Mouse (Mus musculus) frontal cortex, adult 2 months (tissue): ENCODE measurements at regions not wholly inside any gene's neighbourhood (a gene's known extent, or its start where the extent isn't known, plus 50 kb on each side); places are given as distances from the start of the nearest gene placed in this dataset.
A peak's percentile ranks its signal among the peaks of the same experiment; 100 is the strongest.

Experiments
- DNase-seq, 2 experiments: peaks; one replicate each; pipeline ENCODE4 v3.0.0; 2022; ENCODE audit warnings: low spot score in 1 of 2; ENCODE audit errors: extremely low spot score in 1 of 2

DNA sequence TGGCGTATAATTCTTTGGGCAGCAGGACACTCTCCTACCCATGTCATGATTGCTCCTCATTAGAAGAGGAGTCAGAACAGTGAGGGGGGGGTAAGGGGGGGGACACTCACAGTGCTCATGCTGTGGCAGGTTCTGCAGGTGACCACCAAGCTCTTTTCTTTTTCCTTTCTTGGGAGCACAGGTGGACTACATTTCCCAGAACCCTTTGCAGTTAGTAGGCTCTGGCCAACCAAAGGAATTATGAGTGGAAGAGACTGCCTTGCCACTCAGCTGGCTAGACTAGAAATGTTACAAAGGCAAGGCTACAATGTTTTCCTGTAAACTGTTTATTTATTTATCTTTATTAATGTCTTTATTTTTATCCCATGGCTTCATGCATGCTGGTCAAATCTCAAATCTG is 53.6 kb upstream of the Ifnlr1 start:
- no peak for DNase-seq

DNA sequence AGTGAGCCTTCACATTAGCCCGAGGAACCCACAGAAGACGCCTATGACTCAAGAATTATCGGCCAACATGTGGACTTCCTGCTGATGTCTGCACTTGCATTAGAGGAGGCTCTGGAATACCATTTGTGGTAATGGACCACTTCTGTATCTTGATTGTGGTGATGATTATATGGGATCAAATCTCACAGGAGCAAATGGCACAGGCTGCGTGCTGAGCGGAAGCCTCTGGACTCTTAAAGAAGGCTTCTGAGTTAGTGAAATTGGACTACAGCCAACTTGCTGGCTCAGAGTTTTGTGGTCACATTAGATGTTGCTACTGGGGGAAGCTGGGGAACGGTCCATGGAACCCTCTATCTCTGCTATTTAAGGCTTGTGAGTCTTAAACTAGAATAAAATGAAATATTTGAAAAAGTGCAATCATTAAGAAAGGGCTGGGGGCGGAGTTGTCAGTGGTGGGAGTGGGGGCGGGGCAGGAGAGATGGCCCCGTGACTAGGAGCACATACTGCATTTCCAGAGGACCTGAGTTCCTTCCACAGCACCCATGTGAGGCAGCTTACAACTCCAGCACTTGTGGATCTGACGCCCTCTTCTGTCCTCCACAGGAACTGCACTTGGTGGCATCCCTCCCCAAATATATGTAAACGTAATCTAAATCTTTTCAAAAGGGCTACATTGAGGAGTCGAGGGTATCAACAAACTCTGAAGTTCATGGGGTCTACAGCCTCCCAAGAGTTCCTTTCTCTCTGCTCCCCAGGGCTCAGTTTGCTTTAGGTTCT is 56.1 kb upstream of the Ifnlr1 start:
- no peak for DNase-seq

DNA sequence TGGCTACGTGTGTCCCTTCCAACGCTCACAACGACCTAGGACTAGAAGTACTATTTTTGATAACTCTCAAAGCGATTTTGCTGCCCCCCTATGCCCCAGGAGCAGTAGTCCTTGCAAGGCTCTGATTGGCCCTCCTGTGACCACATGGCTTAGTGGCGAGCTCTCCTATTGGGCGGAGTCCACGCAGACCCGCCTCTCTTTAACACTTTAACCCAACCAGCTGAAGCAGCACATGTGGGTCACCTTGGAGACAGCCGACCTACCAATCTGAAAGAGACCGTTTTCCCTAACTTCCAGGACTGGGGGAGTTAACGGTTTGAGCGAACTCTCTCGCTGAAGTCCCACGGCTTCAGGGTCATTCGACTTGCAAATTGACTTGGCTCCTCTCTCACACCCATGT is 53.0 kb upstream of the Grhl3 start:
- no peak for DNase-seq

DNA sequence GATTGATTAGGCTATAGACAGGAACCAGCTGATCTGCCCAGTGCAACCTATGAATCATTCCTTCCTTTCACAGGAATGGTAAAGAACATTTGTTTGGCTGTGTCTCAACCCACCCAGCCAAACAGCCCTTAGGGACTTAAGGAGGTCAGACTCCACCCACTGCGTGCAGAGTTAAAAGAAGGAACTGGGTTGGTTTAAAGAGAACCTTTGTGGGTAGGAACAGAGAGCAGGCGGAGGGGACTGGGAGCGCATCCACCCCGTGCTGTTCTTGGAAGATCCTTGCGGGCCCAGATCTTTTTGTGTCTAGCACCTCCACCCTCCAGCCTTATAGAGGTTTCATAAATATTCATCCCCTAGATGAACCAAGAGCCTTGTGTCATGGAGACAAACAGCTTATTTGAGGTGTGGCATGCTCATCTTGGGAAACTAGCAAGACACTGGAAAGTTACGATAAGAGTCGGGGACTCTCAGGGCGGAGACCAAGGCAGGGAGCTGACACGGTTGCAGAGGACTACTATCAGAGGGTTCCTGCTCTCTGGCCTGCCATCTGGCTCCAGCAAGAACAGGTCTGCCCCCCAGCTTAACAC is 49.8 kb upstream of the Grhl3 start:
- peak in 1 of 2 experiments; percentile 7 for DNase-seq
